Mouse (Mus musculus): ENCODE data around the gene Mtf1.
A peak's percentile ranks its signal among the peaks of the same experiment; 100 is the strongest.

Gene Mtf1

DNA sequence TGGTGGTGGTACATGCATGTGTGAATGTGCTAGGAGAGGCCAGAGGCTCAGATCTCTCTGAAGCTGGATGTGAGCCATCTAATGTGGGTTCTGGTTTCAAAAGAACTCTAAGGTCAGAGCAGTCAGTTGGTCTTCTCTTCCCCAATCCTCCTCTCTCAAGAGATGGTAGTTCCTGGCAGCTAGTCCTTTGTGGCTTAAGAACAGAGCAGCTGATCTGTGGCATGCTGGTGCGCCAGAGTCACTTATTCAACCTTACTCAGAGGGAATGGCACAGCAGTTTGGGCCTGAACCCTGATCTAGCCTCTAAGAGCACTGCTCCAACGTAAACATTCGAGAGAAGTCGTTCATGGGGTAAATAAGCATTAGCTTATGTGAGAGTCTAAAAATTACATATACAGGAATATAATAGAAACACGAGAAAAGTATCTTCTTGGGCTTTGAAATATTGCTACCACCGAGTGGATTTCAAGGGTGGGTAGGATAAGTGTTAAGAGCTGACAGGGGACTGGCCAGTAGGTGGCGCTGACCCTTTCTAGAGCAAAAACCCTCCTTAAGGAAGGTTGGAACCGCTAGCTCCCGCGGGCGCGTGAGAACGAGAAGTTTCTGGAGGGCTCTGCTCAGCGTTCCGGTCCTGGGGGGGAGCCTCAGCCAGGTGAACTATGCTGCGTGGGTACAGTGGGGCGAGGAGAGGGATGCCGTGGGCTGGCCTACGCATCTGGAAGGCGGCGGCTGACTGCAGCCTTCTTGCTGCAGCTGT lies at the start of gene Mtf1:
Gene Mtf1, plus strand, starts transcription at position 553 of the 757 bp plus-strand sequence.
- DNase-seq (ENCODE audit: low read depth, low spot score), result peak; percentile 88

GRCm38 (mm10) chr4:124752281-124753199 lies 49.4 kb upstream of the Mtf1 start:
- peak; percentile 84 for DNase-seq (ENCODE audit: low read depth, low spot score)

DNA sequence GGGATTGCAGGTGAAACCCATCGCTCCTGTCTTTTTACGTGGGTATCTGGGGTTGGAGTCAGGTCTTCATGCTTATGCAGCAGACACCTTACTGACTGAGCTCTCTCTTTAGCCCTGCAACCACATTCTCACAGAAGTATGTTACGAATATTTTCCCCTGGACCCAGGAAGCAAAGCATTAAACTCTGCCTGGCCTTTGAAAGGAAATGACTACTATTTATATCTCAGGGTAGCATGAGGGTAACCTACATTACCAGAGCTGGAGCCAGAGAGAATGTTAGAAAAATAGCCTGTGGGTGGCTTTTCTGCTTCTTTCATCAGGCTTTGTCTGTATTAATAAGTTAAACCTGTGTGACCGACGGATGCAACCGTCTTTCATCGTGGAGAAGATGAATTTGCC lies 46.4 kb upstream of the Mtf1 start:
- DNase-seq (ENCODE audit: low read depth, low spot score), result peak; percentile 53

- peak; percentile 55 for DNase-seq (ENCODE audit: low read depth, low spot score)
Measured at GRCm38 (mm10) chr4:124759305-124759811, 42.5 kb upstream of the Mtf1 start.

- no peak for DNase-seq (ENCODE audit: low read depth, low spot score)
Measured at GRCm38 (mm10) chr4:124761201-124761600, 40.7 kb upstream of the Mtf1 start.

DNA sequence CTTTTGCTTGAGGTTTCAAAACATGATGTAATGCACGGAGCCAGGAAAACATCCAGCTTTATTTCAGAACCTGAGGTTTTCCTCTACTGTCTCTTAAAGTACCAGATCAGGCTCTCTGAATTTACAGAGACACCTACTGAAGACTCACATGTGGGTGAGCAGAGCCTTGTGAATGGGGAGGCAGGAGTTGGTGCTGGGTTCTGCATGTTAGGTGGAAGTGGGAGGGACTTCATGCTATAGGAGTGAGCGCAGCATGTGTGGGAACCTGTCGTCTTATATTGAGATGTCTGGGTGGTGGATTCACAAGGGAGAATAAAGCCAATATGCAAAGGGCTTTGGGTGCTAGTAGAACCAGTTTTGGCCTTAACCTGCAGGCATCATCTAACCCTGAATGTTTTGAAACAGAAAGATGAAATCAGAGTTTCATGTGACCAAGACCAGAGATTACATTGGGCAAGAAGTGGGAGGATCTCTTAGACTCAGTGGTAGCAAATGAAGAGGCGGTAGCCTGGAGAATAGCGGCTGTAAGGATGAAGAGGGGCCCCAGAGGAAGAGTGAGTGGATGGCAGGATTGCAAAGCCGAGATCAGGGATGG lies 38.9 kb upstream of the Mtf1 start:
- no peak for DNase-seq (ENCODE audit: low read depth, low spot score)

GRCm38 (mm10) chr4:124765802-124766565 lies 35.9 kb upstream of the Mtf1 start:
- DNase-seq (ENCODE audit: low read depth, low spot score), result peak; percentile 33

DNA sequence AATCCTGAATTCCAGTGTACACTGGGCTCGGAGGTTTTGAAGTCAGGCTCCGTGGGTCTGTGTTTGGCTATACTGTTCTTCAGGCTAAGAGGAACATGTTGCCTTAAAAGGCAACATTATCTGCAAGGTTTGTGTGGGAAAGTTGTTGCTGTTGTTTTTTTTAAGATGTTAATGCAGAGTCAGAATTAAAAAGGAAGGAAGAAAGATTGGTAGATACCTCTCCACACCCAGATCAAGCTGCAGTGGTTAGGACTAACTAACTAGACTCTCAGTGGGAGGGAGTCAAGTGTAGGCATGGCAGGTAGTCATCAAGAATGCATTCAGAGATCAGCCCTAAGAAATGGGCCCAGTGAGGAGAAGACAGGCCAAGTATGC lies 35.4 kb upstream of the Mtf1 start:
- DNase-seq (ENCODE audit: low read depth, low spot score), result peak; percentile 27

GRCm38 (mm10) chr4:124768963-124769591 lies 32.8 kb upstream of the Mtf1 start:
- DNase-seq (ENCODE audit: low read depth, low spot score), result peak; percentile 34

GRCm38 (mm10) chr4:124770624-124771023 lies 31.3 kb upstream of the Mtf1 start:
- DNase-seq (ENCODE audit: low read depth, low spot score), result no peak

- no peak for DNase-seq (ENCODE audit: low read depth, low spot score)
Measured at GRCm38 (mm10) chr4:124772125-124772524, 29.8 kb upstream of the Mtf1 start.

- DNase-seq (ENCODE audit: low read depth, low spot score), result no peak
Measured at GRCm38 (mm10) chr4:124773449-124773848, 28.5 kb upstream of the Mtf1 start.

DNA sequence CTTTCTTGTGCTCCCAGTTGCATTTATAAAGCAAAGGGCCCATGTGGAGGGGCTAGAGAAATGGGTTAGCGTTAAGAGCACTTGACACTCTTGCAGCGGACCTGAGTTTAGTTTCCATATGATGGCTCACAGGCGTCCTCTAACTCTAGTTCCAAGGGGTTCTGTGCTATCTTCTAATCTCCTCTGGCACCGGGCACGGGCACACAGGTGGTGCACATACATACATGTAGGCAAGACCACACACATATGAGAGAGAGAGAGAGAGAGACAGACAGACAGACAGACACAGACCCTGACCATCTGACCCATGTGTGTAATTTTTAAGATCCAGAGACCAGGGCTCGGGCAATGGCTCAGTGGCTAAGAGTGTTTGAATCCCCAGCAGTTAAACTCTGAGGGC lies 27.9 kb upstream of the Mtf1 start:
- DNase-seq (ENCODE audit: low read depth, low spot score), result no peak

DNA sequence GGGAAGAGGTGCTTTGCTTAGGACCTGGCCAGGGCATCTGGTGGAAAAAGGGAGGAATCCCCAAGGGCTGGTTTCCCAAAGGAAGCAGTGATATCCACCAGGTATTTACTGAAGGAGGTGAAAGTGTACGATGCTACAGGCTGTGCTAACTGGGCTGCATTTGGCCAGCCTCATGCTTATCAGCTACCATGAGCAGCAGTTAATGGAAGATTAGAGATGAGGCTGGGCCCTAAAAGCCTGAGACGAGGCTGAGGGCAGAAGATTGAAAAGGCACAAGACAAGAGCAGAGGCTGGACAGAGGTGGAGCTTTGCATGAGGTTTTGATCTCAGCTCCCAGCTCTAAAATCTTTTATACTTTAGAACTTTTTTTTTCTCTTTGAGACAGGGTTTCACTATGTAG lies 27.5 kb upstream of the Mtf1 start:
- no peak for DNase-seq (ENCODE audit: low read depth, low spot score)

GRCm38 (mm10) chr4:124781361-124781760 lies 20.5 kb upstream of the Mtf1 start:
- no peak for DNase-seq (ENCODE audit: low read depth, low spot score)

- no peak for DNase-seq (ENCODE audit: low read depth, low spot score)
Measured at GRCm38 (mm10) chr4:124782395-124782794, 19.5 kb upstream of the Mtf1 start.

DNA sequence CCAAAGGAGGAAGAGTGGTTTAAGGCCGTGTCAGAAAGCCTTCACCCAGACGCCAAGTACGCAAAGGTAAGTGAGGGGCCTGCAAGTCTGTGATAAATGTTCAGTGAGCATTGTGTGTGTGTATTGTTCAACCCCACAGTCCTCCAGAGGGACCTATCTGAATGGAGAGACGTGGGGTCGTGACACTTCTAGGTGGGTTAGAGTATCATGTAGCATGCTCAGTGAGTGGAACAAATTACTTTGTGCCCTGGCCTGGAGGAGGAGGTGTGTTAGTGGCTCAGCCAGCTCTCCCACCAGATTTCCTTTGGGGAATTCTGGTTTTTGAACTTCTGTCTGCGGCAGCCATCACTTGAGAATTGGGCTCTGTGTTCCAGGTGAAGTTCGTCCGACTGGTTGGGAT lies 18.0 kb upstream of the Mtf1 start:
- DNase-seq (ENCODE audit: low read depth, low spot score), result no peak

DNA sequence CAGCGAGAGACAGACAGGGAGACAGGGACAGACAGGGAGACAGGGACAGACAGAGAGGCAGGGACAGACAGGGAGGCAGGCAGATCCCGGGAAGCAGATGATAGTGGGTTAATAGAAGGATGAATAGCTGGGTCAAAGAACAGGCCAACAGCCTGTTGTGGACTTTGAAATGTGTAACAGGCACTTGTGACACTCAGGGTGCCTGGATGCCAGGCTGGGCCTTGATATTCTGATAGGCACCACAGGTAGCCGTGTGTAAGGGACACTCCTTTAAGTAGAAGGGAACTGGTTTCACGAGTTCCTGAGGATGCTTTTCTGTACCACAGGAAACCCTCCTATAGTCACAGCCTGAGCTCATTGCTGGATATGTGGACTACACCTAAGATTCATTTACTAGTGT lies 11.9 kb upstream of the Mtf1 start:
- DNase-seq (ENCODE audit: low read depth, low spot score), result no peak

- DNase-seq (ENCODE audit: low read depth, low spot score), result no peak
Measured at GRCm38 (mm10) chr4:124792114-124792513, 9.8 kb upstream of the Mtf1 start.

- no peak for DNase-seq (ENCODE audit: low read depth, low spot score)
Measured at GRCm38 (mm10) chr4:124796141-124796540, 5.8 kb upstream of the Mtf1 start.

DNA sequence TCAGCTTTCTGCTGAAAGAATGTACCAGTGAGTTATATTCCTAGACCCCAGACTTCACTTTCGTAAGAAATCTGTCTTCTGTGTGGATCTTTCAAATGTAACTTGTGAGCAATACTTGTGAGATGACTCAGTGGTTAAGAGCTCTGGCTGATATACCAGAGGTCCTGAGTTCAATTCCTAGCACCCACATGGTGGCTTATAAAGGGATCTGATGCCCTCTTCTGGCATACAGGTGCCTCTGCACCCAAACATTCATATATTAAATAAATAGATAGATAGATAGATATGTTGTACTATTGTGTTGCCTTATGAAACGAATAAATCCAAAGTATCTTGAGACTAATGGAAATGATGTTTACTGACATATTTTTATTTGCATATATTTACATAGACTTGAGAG lies 5.0 kb upstream of the Mtf1 start:
- no peak for DNase-seq (ENCODE audit: low read depth, low spot score)
